Mouse (Mus musculus) adrenal gland, adult 8-10 months (tissue): ENCODE measurements at regions not wholly inside any gene's neighbourhood (a gene's known extent, or its start where the extent isn't known, plus 50 kb on each side); places are given as distances from the start of the nearest gene placed in this dataset.

ENCODE experiments used
- DNase-seq: peaks from one replicate; pipeline ENCODE4 v3.0.0; 2022

- DNase-seq, result no peak
Observed at GRCm38 (mm10) chr5:64500413-64500812, 302.8 kb upstream of the Klf3 start.

- no peak for DNase-seq
Observed at GRCm38 (mm10) chr5:64500866-64501265, 302.3 kb upstream of the Klf3 start.

GRCm38 (mm10) chr5:64501746-64502145, 301.4 kb upstream of the Klf3 start:
- DNase-seq, result no peak

GRCm38 (mm10) chr5:64503514-64503913, 299.7 kb upstream of the Klf3 start:
- DNase-seq, result peak; percentile 83

- DNase-seq, result peak; percentile 30
Observed at GRCm38 (mm10) chr5:64504507-64504906, 298.7 kb upstream of the Klf3 start.

- peak; percentile 58 for DNase-seq
Observed at GRCm38 (mm10) chr5:64505227-64505834, 297.9 kb upstream of the Klf3 start.

- DNase-seq, result peak; percentile 65
Observed at GRCm38 (mm10) chr5:64505835-64506600, 297.2 kb upstream of the Klf3 start.

- peak; percentile 19 for DNase-seq
Observed at GRCm38 (mm10) chr5:64508565-64508964, 294.6 kb upstream of the Klf3 start.

GRCm38 (mm10) chr5:64513155-64513945, 289.8 kb upstream of the Klf3 start:
- no peak for DNase-seq

GRCm38 (mm10) chr5:64516115-64516665, 287.0 kb upstream of the Klf3 start:
- DNase-seq, result no peak

GRCm38 (mm10) chr5:64517241-64517640, 285.9 kb upstream of the Klf3 start:
- no peak for DNase-seq

GRCm38 (mm10) chr5:64517835-64518234, 285.4 kb upstream of the Klf3 start:
- DNase-seq, result peak; percentile 84

GRCm38 (mm10) chr5:64519036-64519435, 284.2 kb upstream of the Klf3 start:
- no peak for DNase-seq

GRCm38 (mm10) chr5:64519731-64520130, 283.5 kb upstream of the Klf3 start:
- peak; percentile 17 for DNase-seq

- no peak for DNase-seq
Observed at GRCm38 (mm10) chr5:64521401-64521800, 281.8 kb upstream of the Klf3 start.

GRCm38 (mm10) chr5:64521969-64522368, 281.2 kb upstream of the Klf3 start:
- no peak for DNase-seq

- no peak for DNase-seq
Observed at GRCm38 (mm10) chr5:64526521-64526920, 276.7 kb upstream of the Klf3 start.

- DNase-seq, result no peak
Observed at GRCm38 (mm10) chr5:64527962-64528361, 275.2 kb upstream of the Klf3 start.

GRCm38 (mm10) chr5:64534371-64534770, 268.8 kb upstream of the Klf3 start:
- DNase-seq, result no peak

- DNase-seq, result no peak
Observed at GRCm38 (mm10) chr5:64534947-64535346, 268.2 kb upstream of the Klf3 start.

GRCm38 (mm10) chr5:64535546-64535945, 267.6 kb upstream of the Klf3 start:
- DNase-seq, result no peak

- peak; percentile 36 for DNase-seq
Observed at GRCm38 (mm10) chr5:64536393-64537112, 266.6 kb upstream of the Klf3 start.
